Mouse (Mus musculus) cerebellum, adult 11 months (tissue): Measurements from ENCODE around the gene Gm20388.

ENCODE experiments used
- DNase-seq: peaks from one replicate; pipeline ENCODE4 v3.0.0; 2022

Gene Gm20388

DNA sequence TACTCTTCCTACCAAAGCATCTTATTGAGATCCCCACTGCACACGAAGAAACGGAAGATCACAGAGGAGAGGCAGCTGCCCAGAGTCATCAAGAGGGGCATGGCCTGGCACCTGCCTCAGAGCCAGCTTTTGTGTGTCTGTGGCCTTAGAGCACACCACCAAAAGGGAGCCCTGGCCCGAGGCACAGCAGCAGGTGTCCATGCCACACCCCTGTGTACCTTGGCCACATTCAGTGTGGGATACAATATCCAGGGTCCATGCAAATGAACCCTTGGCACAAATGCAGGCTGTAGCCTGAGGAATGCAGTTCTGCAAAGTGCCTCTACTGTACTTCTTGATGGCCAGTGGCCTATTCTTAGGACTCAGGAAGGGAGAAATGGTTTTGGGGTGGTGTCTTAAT lies 3426.8 kb downstream of the Gm20388 start:
- no peak for DNase-seq

- DNase-seq = no peak
Observed at GRCm38 (mm10) chr8:123340071-123340470, 3429.4 kb downstream of the Gm20388 start.

GRCm38 (mm10) chr8:123341040-123342015 lies 3430.7 kb downstream of the Gm20388 start:
- no peak for DNase-seq

DNA sequence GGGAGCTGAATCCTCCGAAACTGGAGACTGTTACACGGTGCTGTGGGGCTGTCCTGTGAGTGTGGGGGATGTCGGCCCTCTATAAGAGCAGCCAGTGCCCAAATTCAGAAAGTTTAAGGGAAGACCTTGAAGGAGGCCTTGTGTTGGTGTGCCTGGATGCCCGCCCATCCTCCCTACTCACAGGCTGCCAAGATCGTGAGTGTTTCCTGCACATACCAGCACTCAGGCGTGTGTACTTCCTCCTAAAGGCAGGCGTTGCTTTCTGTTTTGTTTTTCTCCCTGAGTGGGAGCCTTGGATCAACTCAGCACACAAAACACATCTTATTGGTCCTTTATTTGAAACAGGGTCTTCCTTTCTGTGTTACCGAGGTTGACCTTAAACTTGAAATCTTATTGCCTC lies 3431.6 kb downstream of the Gm20388 start:
- DNase-seq = no peak

GRCm38 (mm10) chr8:123342911-123343310 lies 3432.3 kb downstream of the Gm20388 start:
- no peak for DNase-seq

DNA sequence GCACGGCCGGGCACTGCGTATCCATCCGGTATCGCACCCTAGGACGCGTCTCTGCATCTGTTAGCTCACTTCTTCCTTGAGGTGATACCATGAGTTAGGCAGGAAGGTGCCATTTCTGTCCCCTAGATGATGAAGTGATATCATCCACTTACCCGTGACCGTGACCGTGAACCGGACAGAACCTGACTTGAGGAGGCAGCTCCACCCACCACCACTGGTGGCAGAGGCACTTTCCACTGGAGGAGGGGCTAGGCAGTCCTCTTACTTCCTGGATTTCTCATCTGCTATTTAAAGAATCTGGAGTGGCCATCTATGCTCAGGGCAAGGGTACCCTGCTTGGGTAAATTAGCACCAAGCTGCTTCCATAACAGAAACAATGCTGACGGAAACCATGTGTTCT lies 3432.8 kb downstream of the Gm20388 start:
- no peak for DNase-seq

DNA sequence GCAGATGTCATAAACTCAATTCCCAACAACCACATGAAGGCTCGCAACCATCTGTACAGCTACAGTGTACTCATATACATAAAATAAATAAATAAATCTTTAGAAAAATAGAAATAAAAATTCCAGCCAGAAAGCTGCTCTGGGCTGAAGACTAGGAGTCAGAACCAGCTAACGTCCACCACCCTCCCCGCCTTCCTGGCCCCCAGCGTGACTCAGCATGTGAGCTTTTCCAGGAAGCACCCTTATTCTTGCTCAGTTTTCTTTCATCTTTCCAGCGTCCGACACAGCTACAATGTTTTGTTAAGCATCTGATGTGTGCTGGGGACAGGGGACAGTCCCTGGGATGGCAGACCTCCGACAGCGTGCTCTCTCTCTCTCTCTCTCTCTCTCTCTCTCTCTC lies 3434.5 kb downstream of the Gm20388 start:
- no peak for DNase-seq

DNA sequence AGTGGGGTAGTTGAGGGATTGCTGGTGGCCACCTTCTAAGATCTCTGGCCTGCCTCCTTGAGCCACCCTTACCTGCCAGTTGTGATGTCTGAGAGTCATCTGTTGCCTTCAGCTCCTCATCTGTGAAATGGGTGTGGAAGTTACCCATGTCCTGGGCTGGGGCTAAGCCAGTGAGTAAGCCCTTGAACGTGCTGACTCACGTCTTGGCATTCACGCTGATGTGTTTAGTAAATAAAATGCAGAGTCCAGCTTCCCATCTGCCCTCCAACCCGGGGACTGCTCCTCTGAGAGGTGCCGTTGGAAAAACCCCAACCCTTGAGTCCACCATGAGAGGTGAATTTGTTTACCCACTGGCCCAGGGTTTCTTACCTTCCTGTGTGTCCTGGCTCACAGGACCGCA lies 3435.2 kb downstream of the Gm20388 start:
- DNase-seq = no peak

DNA sequence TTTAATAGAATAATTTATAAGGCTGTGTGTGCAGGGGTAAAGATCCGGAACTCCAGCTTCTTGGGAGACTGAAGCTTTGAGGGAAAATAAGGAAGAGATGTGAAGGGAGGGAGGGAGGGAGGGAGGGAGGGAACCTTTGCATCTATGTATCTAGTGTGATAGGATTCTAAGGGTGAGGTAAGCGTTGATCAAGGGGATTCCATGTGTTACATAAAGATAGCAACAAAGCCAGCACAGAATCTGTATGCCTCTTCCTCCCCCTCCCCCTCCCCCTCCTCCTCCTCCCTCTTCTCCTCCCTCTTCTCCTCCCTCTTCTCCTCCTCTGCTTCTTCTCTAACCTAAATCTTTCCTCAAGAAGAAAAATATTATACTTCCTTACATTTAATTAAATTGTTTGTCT lies 3436.7 kb downstream of the Gm20388 start:
- no peak for DNase-seq

DNA sequence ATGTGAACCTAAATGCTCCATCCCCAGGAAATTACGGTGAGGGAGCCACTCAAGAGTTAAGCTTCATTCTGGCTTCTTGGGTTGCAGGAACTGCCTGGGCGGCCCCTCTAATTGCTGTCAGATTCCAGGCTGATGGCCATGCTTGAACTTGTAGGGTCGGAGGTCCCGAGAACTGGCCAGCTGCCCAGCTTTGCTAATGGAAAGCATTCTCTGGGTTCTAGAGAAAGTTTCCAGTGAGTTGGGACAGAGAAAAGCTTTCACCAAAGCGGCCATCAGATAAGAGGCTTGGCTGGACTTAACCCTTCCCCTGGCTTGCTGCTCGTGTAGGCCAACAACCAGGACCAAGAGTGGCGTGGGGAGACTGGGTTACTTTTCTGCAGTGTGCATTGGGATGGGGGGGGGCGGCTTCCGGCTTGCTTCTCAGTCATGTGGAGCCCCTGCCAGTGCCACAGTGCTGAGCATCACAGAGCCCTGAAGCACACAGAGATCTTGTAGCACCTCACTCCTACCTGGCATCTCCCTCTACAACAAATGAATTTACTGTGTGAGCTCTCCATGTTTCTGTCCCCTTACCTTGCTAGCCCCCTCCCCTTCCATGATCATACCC lies 3437.7 kb downstream of the Gm20388 start:
- no peak for DNase-seq

- no peak for DNase-seq
Observed at GRCm38 (mm10) chr8:123349073-123349472, 3438.4 kb downstream of the Gm20388 start.

DNA sequence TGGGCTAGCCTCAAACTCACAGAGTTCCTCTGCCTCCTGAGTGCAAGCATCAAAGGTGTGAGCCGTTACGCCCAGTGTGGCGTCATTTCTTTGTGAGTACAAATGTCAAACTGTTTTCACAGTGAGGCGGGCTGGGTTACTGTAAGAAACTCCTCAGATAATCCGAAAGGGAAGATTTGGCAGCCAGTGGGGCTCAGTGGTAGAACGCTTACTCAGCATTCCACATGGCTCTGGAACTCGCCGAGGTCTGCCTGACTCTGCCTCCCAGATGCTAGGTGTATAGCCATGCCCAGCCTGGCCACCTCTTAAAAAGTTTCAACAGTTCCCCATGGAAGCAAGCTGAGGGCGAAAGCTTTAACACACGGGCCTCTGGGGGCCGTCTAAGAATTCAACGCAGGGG lies 3441.5 kb downstream of the Gm20388 start:
- no peak for DNase-seq

GRCm38 (mm10) chr8:123352786-123353185 lies 3442.1 kb downstream of the Gm20388 start:
- DNase-seq = no peak

DNA sequence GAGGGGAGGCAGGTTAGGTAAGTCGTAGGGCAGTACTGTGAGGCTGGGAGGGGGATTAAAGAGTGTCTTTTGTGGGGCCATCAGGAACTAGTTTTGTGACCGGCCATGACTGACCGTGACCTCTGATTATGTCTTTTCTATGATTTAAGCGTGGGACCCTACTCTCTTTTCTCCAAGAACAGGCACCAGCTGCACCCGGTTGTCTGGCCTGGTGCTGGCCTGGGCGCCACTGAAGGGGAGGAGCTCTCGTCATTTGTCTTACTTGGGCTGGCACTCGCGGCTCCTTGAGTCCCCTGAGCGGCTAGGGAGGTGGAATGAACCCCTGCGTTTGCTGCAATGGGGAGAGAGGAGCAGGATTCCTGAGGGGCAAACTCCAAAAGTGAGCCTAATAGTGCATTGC lies 3442.6 kb downstream of the Gm20388 start:
- DNase-seq = no peak

- peak; percentile 76 for DNase-seq
Observed at GRCm38 (mm10) chr8:123361082-123361739, 3450.6 kb downstream of the Gm20388 start.

- DNase-seq = peak; percentile 96
Observed at GRCm38 (mm10) chr8:123373403-123374238, 3463.0 kb downstream of the Gm20388 start, which contains the start of gene Tcf25. Gene Tcf25, plus strand, starts transcription at chr8:123373753.

DNA sequence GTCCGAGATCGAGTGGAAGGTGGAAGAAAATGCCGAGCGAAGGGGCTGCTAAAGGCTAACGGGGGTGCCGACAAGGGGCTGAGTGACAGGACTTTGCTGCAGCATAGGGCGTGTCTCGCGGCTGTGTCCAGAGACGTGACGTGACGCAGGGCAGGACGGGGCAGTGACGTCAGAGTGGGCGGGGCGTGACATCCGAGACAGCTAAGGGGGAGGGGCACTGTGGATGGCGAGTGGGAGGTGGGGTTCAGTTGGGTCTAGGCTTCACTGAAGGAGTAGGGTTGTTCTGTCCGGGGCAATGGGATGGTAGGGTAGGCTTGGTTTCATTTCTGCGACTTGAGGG lies 3463.6 kb downstream of the Gm20388 start:
- DNase-seq = peak; percentile 92

DNA sequence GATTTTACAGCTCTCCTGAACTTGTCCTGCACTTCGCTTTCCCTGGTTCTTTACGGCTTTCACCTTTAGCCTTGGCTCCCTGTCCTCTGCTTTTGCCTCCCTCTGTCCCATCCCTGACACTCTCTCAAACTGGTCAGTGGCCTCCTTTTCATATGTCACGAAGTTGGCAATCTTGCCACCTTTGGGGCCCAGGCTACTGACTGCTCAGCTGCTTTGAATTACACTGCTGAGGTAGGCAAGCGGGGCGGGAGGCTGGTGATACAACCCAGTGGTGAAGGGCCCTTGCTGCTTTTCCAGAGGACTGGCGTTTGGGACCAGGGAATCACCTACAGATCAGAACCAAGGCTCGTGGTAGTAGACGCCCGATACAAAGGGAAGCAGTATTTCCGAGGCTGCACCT lies 3465.1 kb downstream of the Gm20388 start:
- DNase-seq = no peak

- DNase-seq = no peak
Observed at GRCm38 (mm10) chr8:123376106-123376505, 3465.5 kb downstream of the Gm20388 start.

GRCm38 (mm10) chr8:123381711-123382110 lies 3471.1 kb downstream of the Gm20388 start:
- no peak for DNase-seq

DNA sequence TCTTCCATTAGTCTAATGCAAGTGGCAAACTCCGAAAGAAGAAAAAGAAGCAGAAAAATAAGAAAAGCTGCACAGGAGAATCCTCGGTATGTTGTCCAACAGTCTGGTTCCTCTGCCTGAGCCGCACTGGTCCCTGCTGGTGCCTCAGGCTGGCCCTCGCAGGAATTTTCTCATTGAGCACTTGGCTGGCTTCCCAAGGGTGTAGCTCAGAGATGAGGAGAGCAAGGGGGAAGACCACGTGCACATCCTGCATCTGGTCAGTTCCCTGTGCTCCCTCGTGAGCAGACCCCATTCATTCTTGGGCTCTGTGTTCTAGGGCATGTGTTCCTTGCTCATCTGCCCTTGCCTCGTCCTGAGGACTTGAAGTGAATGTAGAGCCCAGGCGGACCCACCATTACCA lies 3471.9 kb downstream of the Gm20388 start:
- no peak for DNase-seq

- no peak for DNase-seq
Observed at GRCm38 (mm10) chr8:123384883-123385540, 3474.4 kb downstream of the Gm20388 start.
